Mouse (Mus musculus) G1E (cell line): Measurements from ENCODE around the gene Utp20.

ENCODE experiments used
- CTCF ChIP-seq: IDR thresholded peaks from 2 replicates; pipeline ENCODE4 v1.5.1; 2012; ENCODE audit warnings: low read depth, low read length, inconsistent platforms, mixed read lengths
- GATA1 ChIP-seq: IDR thresholded peaks from 2 replicates; pipeline ENCODE4 v1.6.1; 2012; ENCODE audit warnings: borderline replicate concordance, low read length, inconsistent platforms, mixed read lengths
- GATA2 ChIP-seq: IDR thresholded peaks from 2 replicates; pipeline ENCODE4 v1.6.1; 2012; ENCODE audit warnings: low read depth, low read length, inconsistent platforms, borderline replicate concordance
- POLR2AphosphoS5 ChIP-seq: IDR thresholded peaks from 2 replicates; pipeline ENCODE4 v1.6.1; 2012; ENCODE audit warnings: low read depth, low read length, inconsistent platforms; ENCODE audit not compliant: insufficient replicate concordance

GRCm38 (mm10) chr10:88862293-88862692, 35.7 kb upstream of the Utp20 start:
- TF ChIP-seq CTCF (no peak), GATA1 (no peak), POLR2AphosphoS5 (no peak), GATA2 (no peak)
